Mouse (Mus musculus) lung, adult 2 months (tissue): ENCODE results near the gene Pnliprp2.

Experiments
- CTCF ChIP-seq: fragments of 200-500 bp; IDR thresholded peaks from 2 replicates; pipeline ENCODE4 v1.5.1; 2011; ENCODE audit warnings: mild to moderate bottlenecking, low read length, control low read depth; ENCODE audit not compliant: insufficient read depth
- POLR2A ChIP-seq: fragments of 200-500 bp; IDR thresholded peaks from 2 replicates; pipeline ENCODE4 v1.6.1; 2011; ENCODE audit warnings: low read depth, mild to moderate bottlenecking, control low read depth, low read length, borderline replicate concordance; ENCODE audit errors: extremely low read depth

GRCm38 (mm10) chr19:58758871-58759270 lies 648 bp upstream of the Pnliprp2 start:
- TF ChIP-seq CTCF (no peak), POLR2A (no peak)
